Mouse (Mus musculus) small intestine, adult 2 months (tissue): ENCODE results near the gene 4930452B06Rik. TPM values are rescaled to one million over a fixed set of nuclear protein-coding genes. Genes with fewer than 3 reads are reported as not detected.
"Not testable (repeated sequence)": the region's sequence is repeated elsewhere in the genome, so short reads cannot be mapped to it uniquely, and the experiment has no call there.

Experiments used
- H3K27ac ChIP-seq: fragments of 200-500 bp; 2 replicates; pipeline ENCODE4 v1.5.1; 2012; ENCODE audit warnings: low read depth, low read length, control low read depth, inconsistent platforms; ENCODE audit not compliant: insufficient read depth
- H3K27me3 ChIP-seq: fragments of 200-500 bp; 2 replicates; pipeline ENCODE4 v1.6.1; 2012; ENCODE audit warnings: mild to moderate bottlenecking, moderate library complexity, low read length, inconsistent platforms; ENCODE audit not compliant: control insufficient read depth, insufficient read depth
- H3K36me3 ChIP-seq: fragments of 200-500 bp; 2 replicates; pipeline ENCODE4 v1.6.1; 2012; ENCODE audit warnings: mild to moderate bottlenecking, low read length, control low read depth, inconsistent platforms; ENCODE audit not compliant: control insufficient read depth, insufficient read depth
- H3K4me1 ChIP-seq: fragments of 200-500 bp; 2 replicates; pipeline ENCODE4 v1.6.1; 2012; ENCODE audit warnings: low read length, inconsistent platforms, mixed read lengths; ENCODE audit not compliant: control insufficient read depth, insufficient read depth, insufficient read length
- H3K4me3 ChIP-seq: fragments of 200-500 bp; 2 replicates; pipeline ENCODE4 v1.5.1; 2012; ENCODE audit warnings: low read depth, mild to moderate bottlenecking, control low read depth, inconsistent platforms, low read length, moderate library complexity
- CTCF ChIP-seq: fragments of 200-500 bp; IDR thresholded peaks from 2 replicates; pipeline ENCODE4 v1.5.1; 2012; ENCODE audit warnings: low read depth, mild to moderate bottlenecking, control low read depth, inconsistent platforms, low read length, moderate library complexity, mixed read lengths; ENCODE audit not compliant: insufficient replicate concordance, insufficient read length; ENCODE audit errors: extremely low read depth
- POLR2A ChIP-seq: fragments of 200-500 bp; IDR thresholded peaks from 2 replicates; pipeline ENCODE4 v1.6.1; 2012; ENCODE audit warnings: low read depth, mild to moderate bottlenecking, control low read depth, inconsistent platforms, low read length, moderate library complexity
- WGBS: fragments of 180-500 bp; shearing (Covaris S2); methylation state at CpG from one replicate; pipeline ENCODE4 v1.1.7; 2018; 5-methylcytosine and 5-hydroxymethylcytosine counted together
- polyA plus RNA-seq: library from polyadenylated mRNA; depleted of rRNA; stranded (reverse); fragments of >200 nt; gene quantifications from 2 replicates; pipeline ENCODE4 v1.2.3, GENCODE M21; 2012

The 4930452B06Rik gene
- polyA plus RNA-seq, 1 experiment, result 0.06 TPM

DNA sequence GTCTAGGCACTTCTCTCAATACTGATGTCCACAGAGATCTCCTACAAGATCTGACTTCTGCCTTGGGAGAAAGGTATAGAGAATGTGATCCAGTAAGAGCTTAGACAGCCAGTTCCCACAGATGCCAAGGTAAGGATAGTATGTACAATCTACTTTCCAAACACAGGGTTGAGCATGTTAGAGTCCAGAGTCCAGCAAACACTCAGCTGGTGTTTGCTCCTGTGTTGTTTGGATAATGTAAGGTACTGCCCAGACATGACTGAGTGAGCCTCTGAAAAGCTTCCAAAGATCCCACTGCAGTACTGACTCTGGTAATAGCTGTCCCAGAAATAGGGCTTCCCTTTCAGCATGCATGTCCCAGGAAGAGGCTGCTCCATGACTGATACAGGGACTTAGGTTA, 54.0 kb downstream of the 4930452B06Rik start:
- H3K27ac ChIP-seq, result no peak overlapping the region
- TF ChIP-seq POLR2A (no peak), CTCF (no peak)
- no peaks in the 10 kb centered on the region for H3K36me3 ChIP-seq
- no peak overlapping the region for H3K4me3 ChIP-seq
- H3K27me3 ChIP-seq, result no peaks in the 10 kb centered on the region
- no peaks in the 10 kb centered on the region for H3K4me1 ChIP-seq

GRCm38 (mm10) chr14:8610108-8610507, 55.9 kb downstream of the 4930452B06Rik start:
- Histone ChIP-seq H3K4me1 (no peaks in the 10 kb centered on the region), H3K27me3 (no peaks in the 10 kb centered on the region), H3K27ac (no peak overlapping the region), H3K4me3 (no peak overlapping the region), H3K36me3 (no peaks in the 10 kb centered on the region)
- WGBS, result 46% methylated on average over 3 of the region's 3 CpGs
- TF ChIP-seq CTCF (no peak), POLR2A (no peak)

DNA sequence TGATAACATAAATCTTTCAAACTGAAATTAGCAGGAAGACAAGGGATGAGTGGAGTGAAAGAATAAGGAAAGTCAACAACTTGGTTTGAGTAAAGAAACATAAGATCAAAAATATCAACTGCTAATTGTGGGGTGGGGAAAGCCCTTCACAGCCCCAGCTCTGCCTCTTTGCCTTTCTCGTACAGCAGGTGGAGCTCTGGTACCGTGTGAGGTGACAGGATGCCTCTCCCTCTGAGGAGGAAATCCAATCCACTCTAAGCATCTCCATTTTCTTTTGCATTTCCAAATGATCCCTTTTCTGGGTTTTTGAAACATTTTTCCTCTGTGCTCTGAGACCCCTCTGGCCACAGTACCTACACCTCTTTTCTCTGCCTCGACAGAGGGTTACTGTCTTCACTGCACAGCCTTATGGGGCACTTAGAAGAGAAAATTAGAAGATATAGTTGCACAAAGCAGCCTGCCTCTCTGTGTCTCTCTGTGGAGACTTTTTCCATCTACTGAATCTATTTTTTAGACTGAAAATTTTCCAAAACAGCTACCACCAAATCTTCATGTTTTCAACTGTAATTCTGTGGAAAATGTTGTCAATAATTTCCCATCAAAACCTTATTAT, 57.4 kb downstream of the 4930452B06Rik start:
- WGBS, result 5% methylated on average over 3 of the region's 3 CpGs
- Histone ChIP-seq H3K36me3 (no peaks in the 10 kb centered on the region), H3K4me1 (no peaks in the 10 kb centered on the region), H3K4me3 (no peak overlapping the region), H3K27me3 (no peaks in the 10 kb centered on the region), H3K27ac (no peak overlapping the region)
- TF ChIP-seq POLR2A (no peak), CTCF (peak; percentile 36; the same call in 1 of the 2 replicates)

DNA sequence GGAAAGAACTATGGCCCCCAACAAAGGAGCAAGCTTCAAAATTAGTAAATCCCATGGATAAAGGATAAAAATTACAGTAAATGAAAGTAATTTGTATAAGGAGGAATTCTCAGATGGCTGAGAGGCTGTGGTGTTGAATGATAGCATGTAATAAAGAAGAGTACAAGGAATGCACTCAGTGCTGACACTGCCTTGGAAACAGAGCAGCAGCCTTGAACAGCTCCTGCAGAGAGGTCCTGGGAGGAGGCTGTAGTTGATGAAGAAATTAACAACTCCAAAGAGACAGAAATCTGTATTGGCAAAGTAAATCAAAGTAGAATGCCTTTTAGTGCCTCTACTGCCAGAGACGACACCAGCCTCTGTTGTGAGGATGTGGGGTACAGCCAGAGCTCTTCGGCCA, 61.1 kb downstream of the 4930452B06Rik start:
- H3K36me3 ChIP-seq, result no peaks in the 10 kb centered on the region
- WGBS, result 84% methylated on average over 2 of the region's 2 CpGs
- TF ChIP-seq POLR2A, result no peak
- no peak for TF ChIP-seq CTCF

GRCm38 (mm10) chr14:8585031-8585430, 81.0 kb downstream of the 4930452B06Rik start:
- no peaks in the 10 kb centered on the region for H3K4me1 ChIP-seq
- WGBS, result 81% methylated on average over 1 of the region's 1 CpGs
- no peaks in the 10 kb centered on the region for H3K36me3 ChIP-seq
- no peak overlapping the region for H3K27ac ChIP-seq
- no peak overlapping the region for H3K4me3 ChIP-seq
- H3K27me3 ChIP-seq, result no peaks in the 10 kb centered on the region
- TF ChIP-seq POLR2A (no peak), CTCF (no peak)

More for the DNA sequence above, 61.1 kb downstream of the 4930452B06Rik start:
- Histone ChIP-seq H3K27ac (no peak overlapping the region), H3K27me3 (no peaks in the 10 kb centered on the region), H3K4me1 (no peaks in the 10 kb centered on the region), H3K4me3 (no peak overlapping the region)

- not testable (repeated sequence) for H3K36me3 ChIP-seq, H3K27me3 ChIP-seq, H3K4me1 ChIP-seq, H3K4me3 ChIP-seq
- H3K27ac ChIP-seq, result peak overlapping the region; percentile 89
- WGBS, result 52% methylated on average over 2 of the region's 2 CpGs
Observed at GRCm38 (mm10) chr14:8551006-8551405, 115.0 kb downstream of the 4930452B06Rik start.

- no peak for TF ChIP-seq POLR2A
- no peak for TF ChIP-seq CTCF
- 62% methylated on average over 4 of the region's 4 CpGs for WGBS
Observed at GRCm38 (mm10) chr14:8549108-8549507, 116.9 kb downstream of the 4930452B06Rik start.

More at GRCm38 (mm10) chr14:8549108-8549507, 116.9 kb downstream of the 4930452B06Rik start:
- Histone ChIP-seq H3K36me3 (no peaks in the 10 kb centered on the region), H3K4me3 (no peak overlapping the region), H3K27ac (no peak overlapping the region), H3K4me1 (peaks cover 4% of the 10 kb centered on the region; the same call in 1 of the 2 replicates), H3K27me3 (no peaks in the 10 kb centered on the region)
